Mouse (Mus musculus) brain, embryonic 14.5 days (tissue): ENCODE results near the gene Arhgap10.

Source experiments
- CTCF ChIP-seq: fragments of 200-500 bp; IDR thresholded peaks from 2 replicates; pipeline ENCODE4 v1.5.1; 2012; ENCODE audit warnings: inconsistent platforms, mild to moderate bottlenecking, moderate library complexity, borderline replicate concordance; ENCODE audit not compliant: insufficient read depth, insufficient read length; ENCODE audit errors: extremely low read depth
- POLR2A ChIP-seq: fragments of 200-500 bp; IDR thresholded peaks from 2 replicates; pipeline ENCODE4 v1.6.1; 2012; ENCODE audit warnings: mild to moderate bottlenecking, inconsistent platforms, borderline replicate concordance; ENCODE audit not compliant: poor library complexity, insufficient read depth, insufficient read length, severe bottlenecking; ENCODE audit errors: extremely low read depth

DNA sequence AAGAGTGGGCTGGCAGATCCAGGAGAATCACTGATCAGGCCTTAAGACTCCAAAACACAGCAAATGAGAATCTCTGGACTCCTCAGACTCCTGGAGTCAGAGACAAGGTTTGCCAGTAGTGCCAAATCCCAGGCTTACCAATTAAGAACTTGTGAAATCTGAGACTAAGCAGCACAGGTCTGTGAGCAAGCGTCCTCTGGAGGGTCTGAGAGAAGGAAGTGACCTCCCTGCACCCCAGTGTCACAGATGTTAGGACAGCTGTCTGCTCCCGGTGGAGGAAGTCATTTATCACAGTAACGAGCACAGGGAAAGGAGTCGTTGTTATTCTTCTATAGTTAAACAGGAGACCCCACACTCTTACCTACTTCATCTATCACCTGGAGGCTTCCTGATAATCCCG is 101.0 kb downstream of the Arhgap10 start:
- TF ChIP-seq POLR2A (no peak), CTCF (no peak)
